Mouse (Mus musculus) liver, embryonic 11.5 days (tissue): ENCODE data around the gene Ppp1r9a. TPM values are rescaled to one million over a fixed set of nuclear protein-coding genes. Genes with fewer than 3 reads are reported as not detected.

Experiments
- ATAC-seq: fragments of 200-750 bp; cut with Nextera tagmentation; replicated peaks from 2 replicates; pipeline ENCODE4 v1.8.0; 2017; ENCODE audit warnings: moderate number of reproducible peaks, mild to moderate bottlenecking, moderate TSS enrichment, moderate library complexity; ENCODE audit not compliant: low FRiP score
- DNase-seq: peaks from one replicate; pipeline ENCODE4 v3.0.0-alpha.2; 2017; ENCODE audit warnings: low spot score
- H3K27ac ChIP-seq: fragments of 300-500 bp; sonication (generic); 2 replicates; pipeline ENCODE4 v1.5.1; 2014; ENCODE audit warnings: mild to moderate bottlenecking, low read depth, low read length, control low read depth
- H3K27me3 ChIP-seq: fragments of 300-500 bp; sonication (generic); replicated peaks from 2 replicates; pipeline ENCODE4 v1.6.1; 2014; ENCODE audit warnings: low read length, mixed read lengths; ENCODE audit not compliant: control insufficient read depth, insufficient read depth
- H3K36me3 ChIP-seq: fragments of 300-500 bp; sonication (generic); 2 replicates; pipeline ENCODE4 v1.6.1; 2014; ENCODE audit warnings: mild to moderate bottlenecking, low read length, moderate library complexity, mixed read lengths; ENCODE audit not compliant: control insufficient read depth, insufficient read depth
- H3K4me1 ChIP-seq: fragments of 300-500 bp; sonication (generic); replicated peaks from 2 replicates; pipeline ENCODE4 v1.6.1; 2014; ENCODE audit warnings: low read length, mixed read lengths; ENCODE audit not compliant: control insufficient read depth, insufficient read depth
- H3K4me2 ChIP-seq: fragments of 300-500 bp; sonication (generic); 2 replicates; pipeline ENCODE4 v1.6.1; 2014; ENCODE audit warnings: mild to moderate bottlenecking, control low read depth, moderate library complexity
- H3K4me3 ChIP-seq: fragments of 300-500 bp; sonication (generic); 2 replicates; pipeline ENCODE4 v1.5.1; 2014; ENCODE audit warnings: low read depth, low read length, control low read depth
- H3K9ac ChIP-seq: fragments of 300-500 bp; sonication (generic); 2 replicates; pipeline ENCODE4 v1.6.1; 2014; ENCODE audit warnings: low read depth, low read length, control low read depth
- H3K9me3 ChIP-seq: fragments of 300-500 bp; sonication (generic); 2 replicates; pipeline ENCODE4 v1.6.1; 2016; ENCODE audit warnings: low read length, inconsistent platforms, mixed read lengths; ENCODE audit not compliant: control insufficient read depth
- WGBS: fragments of 180-500 bp; shearing (Covaris S2); extraction: QIAGEN DNeasy Blood & Tissue Kit; methylation state at CpG from one replicate; pipeline ENCODE4 v1.1.7; 2014; 5-methylcytosine and 5-hydroxymethylcytosine counted together
- polyA plus RNA-seq: library from polyadenylated mRNA; unstranded; fragments of >200 nt; fragmentation: Nextera tagmentation; extraction: Ambion mirVana; gene quantifications from 2 replicates; pipeline ENCODE4 v1.2.1, GENCODE M21; 2014

Gene Ppp1r9a
- polyA plus RNA-seq, 1 experiment from 2014 or later, result 17.6 TPM

DNA sequence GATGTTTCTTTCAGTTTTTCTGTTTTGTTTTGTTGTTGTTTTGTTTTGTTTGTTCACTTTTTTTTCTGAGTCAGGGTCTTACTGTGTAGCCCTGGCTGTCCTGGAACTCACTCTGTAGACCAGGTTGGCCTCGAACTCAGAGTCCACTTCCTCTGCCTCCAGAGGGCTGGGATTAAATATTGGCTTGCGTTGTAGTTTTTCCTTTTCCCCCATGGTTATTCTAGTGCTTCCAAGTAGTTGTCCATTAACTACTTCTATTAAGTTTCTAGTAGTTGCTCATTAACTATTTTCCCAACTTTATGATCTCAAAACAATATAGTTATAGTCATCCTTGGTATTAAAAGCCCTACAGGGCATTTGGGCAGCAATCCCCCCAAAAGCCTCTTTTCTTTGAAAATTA lies 41.1 kb downstream of the Ppp1r9a start:
- no peak for DNase-seq
- WGBS, result 85% methylated on average over 2 of the region's 2 CpGs
- no peaks in the 10 kb centered on the region for H3K36me3 ChIP-seq
- H3K4me2 ChIP-seq, result no peak overlapping the region
- no peaks in the 10 kb centered on the region for H3K27me3 ChIP-seq
- no peaks in the 10 kb centered on the region for H3K9me3 ChIP-seq
- no peak overlapping the region for H3K4me3 ChIP-seq
- no peak overlapping the region for H3K9ac ChIP-seq
- ATAC-seq, result no peak
- no peak overlapping the region for H3K27ac ChIP-seq
- H3K4me1 ChIP-seq, result peaks cover 3% of the 10 kb centered on the region; the same call in 1 of the 2 replicates

DNA sequence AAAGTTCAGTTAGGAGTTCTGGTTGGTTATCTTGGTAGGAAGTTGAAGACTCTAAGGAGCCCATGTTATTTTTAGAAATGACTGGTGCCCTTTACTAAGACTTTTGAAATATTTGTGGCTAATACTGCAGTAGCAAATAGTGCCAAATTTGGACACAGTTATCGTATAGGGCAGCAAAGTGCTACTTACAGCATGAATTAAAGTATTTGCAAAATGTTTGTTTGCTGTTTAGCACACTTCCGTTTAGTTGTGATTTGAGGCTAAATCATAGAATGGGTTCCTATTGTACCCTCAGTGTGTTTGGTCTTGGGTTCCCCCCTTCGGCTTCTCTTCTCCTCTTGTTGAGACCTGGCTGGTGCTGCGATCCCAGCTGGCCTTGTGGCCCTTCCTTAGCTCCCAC lies 45.3 kb downstream of the Ppp1r9a start:
- DNase-seq (no peak), ATAC-seq (peak; percentile 47; the same call in 1 of the 2 replicates)
- H3K36me3 ChIP-seq, result no peaks in the 10 kb centered on the region
- WGBS, result 65% methylated on average over 4 of the region's 4 CpGs
- no peak overlapping the region for H3K4me3 ChIP-seq
- H3K9ac ChIP-seq, result no peak overlapping the region
- H3K4me1 ChIP-seq, result peaks cover 6% of the 10 kb centered on the region; the same call in 1 of the 2 replicates
- H3K4me2 ChIP-seq, result no peak overlapping the region
- no peaks in the 10 kb centered on the region for H3K27me3 ChIP-seq
- no peaks in the 10 kb centered on the region for H3K9me3 ChIP-seq
- H3K27ac ChIP-seq, result no peak overlapping the region

DNA sequence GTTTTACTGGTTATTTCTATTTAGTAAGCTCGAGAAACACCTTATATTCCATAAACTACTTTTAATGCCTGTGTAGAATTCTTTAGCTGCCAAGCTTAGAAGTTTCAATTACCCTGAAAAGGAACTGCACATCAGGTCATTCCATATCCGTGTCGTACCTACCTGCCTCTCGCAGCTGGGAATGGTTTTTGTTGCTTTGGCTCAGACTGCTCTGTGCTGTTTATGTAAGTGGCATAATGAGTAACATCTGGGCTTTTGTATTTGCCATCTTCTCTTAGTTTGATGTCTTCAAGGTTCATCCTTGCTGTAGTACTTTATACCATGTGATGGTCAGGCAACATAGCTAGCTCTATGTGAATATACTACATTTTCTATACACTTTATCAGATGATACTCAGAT lies 47.0 kb downstream of the Ppp1r9a start:
- WGBS, result 74% methylated on average over 4 of the region's 4 CpGs
- no peak overlapping the region for H3K4me3 ChIP-seq
- H3K4me2 ChIP-seq, result no peak overlapping the region
- ATAC-seq (no peak), DNase-seq (no peak)
- H3K27me3 ChIP-seq, result no peaks in the 10 kb centered on the region
- no peaks in the 10 kb centered on the region for H3K9me3 ChIP-seq
- H3K27ac ChIP-seq, result no peak overlapping the region
- H3K9ac ChIP-seq, result no peak overlapping the region
- H3K36me3 ChIP-seq, result no peaks in the 10 kb centered on the region
- peaks cover 6% of the 10 kb centered on the region; the same call in 1 of the 2 replicates for H3K4me1 ChIP-seq

DNA sequence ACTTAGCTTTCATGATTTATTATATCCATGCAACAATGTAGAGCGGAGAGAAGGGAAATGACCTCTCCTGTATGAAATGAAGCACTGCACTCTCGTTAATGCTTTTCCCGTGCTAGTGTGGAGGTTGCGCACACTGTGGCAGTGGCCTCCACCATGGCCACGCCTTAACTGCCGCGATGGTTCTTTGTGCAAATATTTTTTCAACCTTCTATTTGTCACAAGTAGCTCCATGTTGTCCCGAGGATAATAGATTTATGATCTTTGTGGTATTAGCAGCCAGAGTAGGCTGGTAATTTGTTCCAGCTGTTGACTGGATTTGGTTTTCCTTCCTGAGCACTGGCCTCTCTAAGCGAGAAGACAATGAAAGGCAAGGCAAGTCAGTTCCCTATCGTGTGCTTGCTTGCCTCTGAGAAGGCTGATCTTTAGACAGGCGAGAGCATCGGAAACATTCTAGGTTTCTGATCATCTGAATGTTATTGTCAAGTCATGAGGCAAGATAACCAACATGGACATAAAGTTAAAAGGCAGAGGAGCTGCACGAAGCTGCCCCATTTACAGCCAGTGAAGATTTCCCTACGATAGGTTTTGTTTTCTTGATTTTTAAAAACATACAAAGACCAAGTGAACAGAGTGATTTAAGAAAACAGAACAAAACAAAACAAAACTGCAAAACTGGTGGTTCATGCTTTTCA lies 50.5 kb downstream of the Ppp1r9a start:
- no peak for ATAC-seq
- Histone ChIP-seq H3K36me3 (no peaks in the 10 kb centered on the region), H3K27me3 (no peaks in the 10 kb centered on the region), H3K9me3 (no peaks in the 10 kb centered on the region), H3K9ac (no peak overlapping the region), H3K4me1 (peaks cover 5% of the 10 kb centered on the region; the same call in 1 of the 2 replicates), H3K27ac (no peak overlapping the region), H3K4me2 (no peak overlapping the region), H3K4me3 (no peak overlapping the region)
- WGBS, result 67% methylated on average over 14 of the region's 14 CpGs
- no peak for DNase-seq

DNA sequence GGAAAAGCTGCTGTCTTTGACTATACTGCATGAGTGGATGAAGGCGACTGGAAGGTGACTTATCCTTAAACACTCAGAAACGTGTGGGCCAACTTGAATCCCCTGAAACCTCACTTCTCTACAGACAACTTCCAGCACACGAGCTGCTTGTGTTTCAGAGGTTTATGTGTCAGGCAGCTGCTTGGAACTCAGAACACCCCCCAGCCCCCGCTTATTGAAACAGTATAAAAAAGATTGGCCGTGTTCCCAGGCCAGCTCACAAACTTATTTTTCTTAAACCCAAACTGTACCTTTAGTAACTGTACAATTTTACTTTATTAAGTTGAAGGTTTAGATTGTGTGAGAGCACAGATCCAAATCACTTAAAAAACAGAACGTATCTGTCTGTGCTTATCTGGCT lies 53.9 kb downstream of the Ppp1r9a start:
- H3K36me3 ChIP-seq, result no peaks in the 10 kb centered on the region
- H3K9ac ChIP-seq, result no peak overlapping the region
- ATAC-seq, result no peak
- H3K4me3 ChIP-seq, result no peak overlapping the region
- no peak for DNase-seq
- no peak overlapping the region for H3K27ac ChIP-seq
- 58% methylated on average over 6 of the region's 6 CpGs for WGBS
- no peaks in the 10 kb centered on the region for H3K9me3 ChIP-seq
- H3K27me3 ChIP-seq, result no peaks in the 10 kb centered on the region
- H3K4me2 ChIP-seq, result no peak overlapping the region
- H3K4me1 ChIP-seq, result no peaks in the 10 kb centered on the region

DNA sequence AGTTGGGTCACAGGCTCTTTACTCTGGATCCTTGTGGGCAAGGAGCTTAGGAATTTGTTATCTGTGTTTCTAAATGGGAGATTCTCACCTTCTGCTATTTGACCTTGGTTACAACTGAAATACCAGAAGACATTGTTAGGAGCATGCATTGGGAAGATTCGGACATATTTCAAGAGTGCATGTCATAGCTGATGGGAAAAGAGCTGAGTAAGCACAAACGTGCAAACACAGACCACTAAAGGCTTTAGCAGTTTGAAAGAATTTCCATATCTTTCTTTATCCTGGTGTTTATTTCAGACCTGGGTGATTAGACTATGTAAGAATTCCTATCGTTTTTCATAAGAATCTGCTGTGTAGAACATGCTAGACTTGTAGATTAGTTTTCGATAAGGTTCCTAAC lies 59.5 kb downstream of the Ppp1r9a start:
- DNase-seq (no peak), ATAC-seq (no peak)
- Histone ChIP-seq H3K4me2 (no peak overlapping the region), H3K4me1 (no peaks in the 10 kb centered on the region), H3K9ac (no peak overlapping the region), H3K27me3 (no peaks in the 10 kb centered on the region), H3K36me3 (no peaks in the 10 kb centered on the region), H3K4me3 (no peak overlapping the region), H3K9me3 (no peaks in the 10 kb centered on the region), H3K27ac (no peak overlapping the region)
- 67% methylated on average over 4 of the region's 4 CpGs for WGBS

DNA sequence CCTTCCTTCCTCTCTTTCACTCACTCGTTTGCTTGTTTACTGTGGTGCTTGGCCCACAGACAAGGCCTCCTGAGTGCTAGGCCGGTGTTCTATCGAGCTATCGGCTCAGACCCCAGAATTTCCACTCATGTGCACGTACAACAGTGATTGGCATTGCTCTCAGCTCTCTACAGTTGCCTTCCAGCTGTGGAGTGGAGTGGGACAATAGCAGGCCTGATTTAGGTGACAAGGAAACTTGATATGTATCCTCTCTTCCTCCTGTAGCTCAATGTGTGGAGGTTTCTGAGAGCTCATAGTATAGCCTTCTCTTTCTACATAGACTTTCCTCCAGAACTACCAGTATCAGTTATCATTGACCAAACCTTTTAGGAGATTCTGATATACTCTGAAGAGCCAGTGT lies 60.3 kb downstream of the Ppp1r9a start:
- H3K4me2 ChIP-seq, result no peak overlapping the region
- DNase-seq (no peak), ATAC-seq (no peak)
- no peaks in the 10 kb centered on the region for H3K27me3 ChIP-seq
- H3K4me3 ChIP-seq, result no peak overlapping the region
- H3K4me1 ChIP-seq, result no peaks in the 10 kb centered on the region
- H3K9me3 ChIP-seq, result no peaks in the 10 kb centered on the region
- H3K27ac ChIP-seq, result no peak overlapping the region
- no peak overlapping the region for H3K9ac ChIP-seq
- WGBS, result 89% methylated on average over 5 of the region's 5 CpGs
- no peaks in the 10 kb centered on the region for H3K36me3 ChIP-seq

DNA sequence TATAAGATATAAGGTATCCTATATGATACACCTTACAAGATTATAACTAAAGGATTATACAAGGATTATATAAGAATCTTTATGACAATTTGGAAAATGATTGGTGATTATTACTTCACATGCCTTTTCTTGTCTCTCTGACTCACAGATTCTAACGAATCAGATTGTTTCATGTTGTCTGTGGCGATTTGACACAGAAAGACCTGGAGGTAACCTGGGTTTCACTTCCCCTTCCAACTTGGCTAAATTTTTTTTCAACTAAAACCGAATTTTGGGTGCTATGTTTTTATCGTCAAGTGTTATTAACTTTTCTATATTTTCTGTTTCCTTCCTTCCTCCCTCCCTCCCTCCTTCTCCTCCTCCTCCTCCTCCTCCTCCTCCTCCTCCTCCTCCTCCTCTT lies 64.5 kb downstream of the Ppp1r9a start:
- H3K9me3 ChIP-seq, result no peaks in the 10 kb centered on the region
- H3K36me3 ChIP-seq, result no peaks in the 10 kb centered on the region
- DNase-seq (no peak), ATAC-seq (no peak)
- no peak overlapping the region for H3K4me3 ChIP-seq
- 80% methylated on average over 4 of the region's 4 CpGs for WGBS
- H3K4me1 ChIP-seq, result no peaks in the 10 kb centered on the region
- H3K27ac ChIP-seq, result no peak overlapping the region
- no peaks in the 10 kb centered on the region for H3K27me3 ChIP-seq
- no peak overlapping the region for H3K9ac ChIP-seq
- H3K4me2 ChIP-seq, result no peak overlapping the region

DNA sequence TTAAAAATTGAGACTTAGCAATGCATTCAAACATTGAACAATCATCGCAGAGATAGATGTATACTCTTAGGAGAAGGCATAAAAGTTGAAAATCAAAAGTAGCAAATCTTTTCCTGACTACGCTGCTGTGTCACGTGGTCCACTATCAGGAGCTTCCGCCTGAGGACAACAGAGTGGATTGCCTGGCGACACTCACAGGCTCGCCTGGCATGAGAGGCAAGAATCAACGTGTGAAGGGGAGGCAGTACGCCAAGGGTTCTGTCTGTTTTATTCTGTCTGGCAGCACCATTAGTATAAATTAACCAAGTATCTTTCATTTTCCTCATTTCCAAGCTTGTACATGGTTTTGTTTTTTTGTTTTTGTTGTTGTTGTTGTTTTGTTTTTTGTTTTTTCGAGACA lies 68.5 kb downstream of the Ppp1r9a start:
- Histone ChIP-seq H3K27ac (no peak overlapping the region), H3K4me1 (no peaks in the 10 kb centered on the region), H3K36me3 (no peaks in the 10 kb centered on the region), H3K27me3 (no peaks in the 10 kb centered on the region), H3K4me2 (no peak overlapping the region), H3K4me3 (no peak overlapping the region), H3K9ac (no peak overlapping the region), H3K9me3 (no peaks in the 10 kb centered on the region)
- no peak for DNase-seq
- ATAC-seq, result no peak
- 85% methylated on average over 9 of the region's 9 CpGs for WGBS
